Mouse (Mus musculus): ENCODE data around the gene Ehhadh.

GRCm38 (mm10) chr16:21795071-21795470, 7.5 kb upstream of the Ehhadh start:
- no peak for TF ChIP-seq CTCF (IDR thresholded peaks at IDR 0.05; ENCODE audit: control insufficient read depth, insufficient read depth, low read length)
- TF ChIP-seq POLR2A (IDR thresholded peaks at IDR 0.05; ENCODE audit: borderline replicate concordance, control insufficient read depth, low read depth, low read length): no peak

Data from bone marrow, adult 2 months (tissue).